26 mouse cellular contexts compared by ENCODE assay signal in genomic region chr5:127431561-127431960, GRCm38 (mm10).
DNase-seq lines count a peak whose midpoint lies in the region; ATAC-seq lines count a peak whose summit lies in the region.
"Had no signal": no experiment of that assay in that cellular context is flagged by ENCODE, and none has a peak within 500 bp of the region (broad histone marks: within the 10 kb centered on the region; RNA-seq: fewer than 3 reads in every experiment).

No protein-coding gene starts in this region.

- H3K27ac ChIP-seq in embryonic facial prominence, embryonic 14.5 days (replicated peaks; ENCODE audit: low read depth, low read length), result no peak overlapping the region
- H3K27ac ChIP-seq in embryonic facial prominence, embryonic 10.5 days (replicated peaks), result no peak overlapping the region
- no peak overlapping the region for H3K27ac ChIP-seq in forebrain, embryonic 14.5 days (ENCODE audit: low read depth, low read length)
- H3K27ac ChIP-seq in forebrain, embryonic 12.5 days, result no peak overlapping the region
- H3K27ac ChIP-seq: embryonic facial prominence, embryonic 12.5 days; embryonic facial prominence, embryonic 15.5 days; forebrain, embryonic 10.5 days had no signal

- no peaks in the 10 kb centered on the region for H3K9me3 ChIP-seq in embryonic facial prominence, embryonic 14.5 days (ENCODE audit: control insufficient read depth, low read length)
- no peaks in the 10 kb centered on the region for H3K9me3 ChIP-seq in embryonic facial prominence, embryonic 10.5 days
- no peaks in the 10 kb centered on the region for H3K9me3 ChIP-seq in forebrain, embryonic 14.5 days (replicated peaks; ENCODE audit: control insufficient read depth, low read length)
- H3K9me3 ChIP-seq in forebrain, embryonic 12.5 days, result no peaks in the 10 kb centered on the region
- H3K9me3 ChIP-seq: embryonic facial prominence, embryonic 12.5 days; embryonic facial prominence, embryonic 15.5 days; forebrain, embryonic 10.5 days had no signal

- no peak overlapping the region for H3K4me2 ChIP-seq in embryonic facial prominence, embryonic 14.5 days (ENCODE audit: low read depth, low read length)
- no peak overlapping the region for H3K4me2 ChIP-seq in forebrain, embryonic 14.5 days (ENCODE audit: low read length)
- no peak overlapping the region for H3K4me2 ChIP-seq in forebrain, embryonic 12.5 days
- H3K4me2 ChIP-seq: embryonic facial prominence, embryonic 12.5 days; embryonic facial prominence, embryonic 15.5 days had no signal

- no peak for ATAC-seq in embryonic facial prominence, embryonic 14.5 days (ENCODE audit: low read depth)
- ATAC-seq in forebrain, embryonic 14.5 days, result no peak
- no peak for ATAC-seq in forebrain, embryonic 12.5 days (ENCODE audit: low FRiP score)
- ATAC-seq: activated CD4-positive, CD25-positive, alpha-beta regulatory T cell, adult 4 months; CD4-positive, CD25-positive, alpha-beta regulatory T cell, adult 4 months; forebrain, embryonic 16.5 days; Patski had no signal

- no peaks in the 10 kb centered on the region for H3K36me3 ChIP-seq in embryonic facial prominence, embryonic 14.5 days (ENCODE audit: control insufficient read depth, insufficient read depth, low read length)
- no peaks in the 10 kb centered on the region for H3K36me3 ChIP-seq in embryonic facial prominence, embryonic 10.5 days (replicated peaks)
- H3K36me3 ChIP-seq in forebrain, embryonic 14.5 days (ENCODE audit: control insufficient read depth, insufficient read depth, low read length), result no peaks in the 10 kb centered on the region
- H3K36me3 ChIP-seq in forebrain, embryonic 12.5 days (replicated peaks), result no peaks in the 10 kb centered on the region
- H3K36me3 ChIP-seq: embryonic facial prominence, embryonic 12.5 days; embryonic facial prominence, embryonic 15.5 days; forebrain, embryonic 10.5 days; G1E had no signal

- H3K27me3 ChIP-seq in embryonic facial prominence, embryonic 14.5 days (replicated peaks; ENCODE audit: control insufficient read depth, insufficient read depth, low read length), result no peaks in the 10 kb centered on the region
- H3K27me3 ChIP-seq in embryonic facial prominence, embryonic 10.5 days (replicated peaks; ENCODE audit: low read depth, poor library complexity, severe bottlenecking), result no peaks in the 10 kb centered on the region
- H3K27me3 ChIP-seq in forebrain, embryonic 14.5 days (replicated peaks; ENCODE audit: control insufficient read depth, insufficient read depth, low read length), result no peaks in the 10 kb centered on the region
- H3K27me3 ChIP-seq in forebrain, embryonic 12.5 days, result no peaks in the 10 kb centered on the region
- H3K27me3 ChIP-seq: CH12.LX; embryonic facial prominence, embryonic 12.5 days; embryonic facial prominence, embryonic 15.5 days; Patski had no signal

- H3K9ac ChIP-seq in embryonic facial prominence, embryonic 14.5 days (ENCODE audit: low read depth, low read length), result no peak overlapping the region
- no peak overlapping the region for H3K9ac ChIP-seq in forebrain, embryonic 14.5 days (ENCODE audit: low read length)
- no peak overlapping the region for H3K9ac ChIP-seq in forebrain, embryonic 12.5 days
- H3K9ac ChIP-seq: embryonic facial prominence, embryonic 12.5 days; embryonic facial prominence, embryonic 15.5 days had no signal

- H3K4me1 ChIP-seq in embryonic facial prominence, embryonic 14.5 days (ENCODE audit: control insufficient read depth, insufficient read depth, low read length), result no peaks in the 10 kb centered on the region
- H3K4me1 ChIP-seq in embryonic facial prominence, embryonic 10.5 days, result no peaks in the 10 kb centered on the region
- H3K4me1 ChIP-seq in forebrain, embryonic 14.5 days (ENCODE audit: control insufficient read depth, insufficient read depth, low read length), result peaks cover 11% of the 10 kb centered on the region
- H3K4me1 ChIP-seq in forebrain, embryonic 12.5 days, result peaks cover 7% of the 10 kb centered on the region; the same call in 1 of the 2 replicates
- H3K4me1 ChIP-seq: embryonic facial prominence, embryonic 12.5 days; embryonic facial prominence, embryonic 15.5 days had no signal

- no peak overlapping the region for H3K4me3 ChIP-seq in embryonic facial prominence, embryonic 14.5 days (ENCODE audit: low read depth, low read length)
- H3K4me3 ChIP-seq in embryonic facial prominence, embryonic 10.5 days, result no peak overlapping the region
- no peak overlapping the region for H3K4me3 ChIP-seq in forebrain, embryonic 14.5 days (ENCODE audit: low read depth, low read length)
- H3K4me3 ChIP-seq in forebrain, embryonic 12.5 days (replicated peaks), result no peak overlapping the region
- H3K4me3 ChIP-seq: embryonic facial prominence, embryonic 12.5 days; embryonic facial prominence, embryonic 15.5 days; erythroblast, embryonic 14.5 days; forebrain, embryonic 10.5 days had no signal

- 64% methylated on average over 9 of the region's 9 CpGs for WGBS in embryonic facial prominence, embryonic 14.5 days
- 78% methylated on average over 9 of the region's 9 CpGs for WGBS in embryonic facial prominence, embryonic 10.5 days
- WGBS in forebrain, embryonic 14.5 days, result 12% methylated on average over 9 of the region's 9 CpGs
- 47% methylated on average over 9 of the region's 9 CpGs for WGBS in forebrain, embryonic 12.5 days

- peak; percentile 26 for DNase-seq in embryonic facial prominence, embryonic 14.5 days (ENCODE audit: low spot score)
- DNase-seq in embryonic facial prominence, embryonic 10.5 days (ENCODE audit: low spot score), result no peak
- peak; percentile 61 for DNase-seq in forebrain, embryonic 14.5 days (ENCODE audit: low spot score)
- DNase-seq in brain, adult 2 months (ENCODE audit: low read depth, low spot score), result peak; percentile 6
- no peak for DNase-seq in retina, embryonic 14.5 days (ENCODE audit: low spot score)
- DNase-seq: adrenal gland, adult 8-10 months; adrenal gland, postnatal 14 days; adrenal gland, postnatal 36 days; B cell, adult 2 months; cerebellum, adult 11-12 months; cerebellum, adult 2 months; cerebellum, adult 9-11 months; cerebellum, postnatal 14 days; cerebellum, postnatal 36 days; embryo, embryonic 11 days had no signal

Comparison
In these comparisons a context has a peak if more than half of its experiments do, and no peak if none do; other contexts are left out.
1. DNase-seq: peak in embryonic facial prominence, embryonic 14.5 days (single experiment), forebrain, embryonic 14.5 days (single experiment) and brain, adult 2 months (single experiment); none in embryonic facial prominence, embryonic 10.5 days (single experiment) and retina, embryonic 14.5 days (single experiment).